Comparison of ENCODE assay signal across 8 mouse cellular contexts in genomic region chr13:23518295-23518603, GRCm38 (mm10). TPM values are rescaled to one million over a fixed set of nuclear protein-coding genes. Genes with fewer than 3 reads are reported as not detected.
A peak's percentile ranks its signal among the peaks of the same experiment; 100 is the strongest.
DNase-seq lines count a peak whose midpoint lies in the region; ATAC-seq and TF ChIP-seq lines count a peak whose summit lies in the region.

No protein-coding gene starts in this region.

- no peaks in the 10 kb centered on the region for H3K9me3 ChIP-seq in forebrain, embryonic 12.5 days
- H3K9me3 ChIP-seq in liver, embryonic 11.5 days (ENCODE audit: control insufficient read depth, low read length) = no peaks in the 10 kb centered on the region

- H3ac ChIP-seq in C2C12 (ENCODE audit: control insufficient read depth, insufficient read length, low read depth) = no peak overlapping the region

- no peaks in the 10 kb centered on the region for H3K79me3 ChIP-seq in C2C12 (ENCODE audit: low read depth)

- no peak for TF ChIP-seq CTCF in heart, adult 2 months (IDR thresholded peaks at IDR 0.05)
- no peak for TF ChIP-seq CTCF in C2C12 (IDR thresholded peaks at IDR 0.05; ENCODE audit: control insufficient read depth, insufficient read depth, insufficient read length)

- peak overlapping the region; percentile 53 for H3K4me3 ChIP-seq in heart, adult 2 months
- H3K4me3 ChIP-seq in C2C12 (ENCODE audit: insufficient read depth, poor library complexity, severe bottlenecking) = peak overlapping the region; percentile 33
- peak overlapping the region; percentile 40 for H3K4me3 ChIP-seq in forebrain, embryonic 12.5 days (replicated peaks)
- peak overlapping the region; percentile 59 for H3K4me3 ChIP-seq in liver, embryonic 11.5 days (ENCODE audit: low read depth, low read length)

- H3K27me3 ChIP-seq in heart, adult 2 months (ENCODE audit: control insufficient read depth, insufficient read depth, low read length) = no peaks in the 10 kb centered on the region
- no peaks in the 10 kb centered on the region for H3K27me3 ChIP-seq in C2C12 (ENCODE audit: control insufficient read depth, insufficient read depth, insufficient read length)
- no peaks in the 10 kb centered on the region for H3K27me3 ChIP-seq in forebrain, embryonic 12.5 days
- H3K27me3 ChIP-seq in liver, embryonic 11.5 days (replicated peaks; ENCODE audit: control insufficient read depth, insufficient read depth, low read length) = no peaks in the 10 kb centered on the region

- DNase-seq in heart, adult 2 months = no peak
- DNase-seq in heart, adult 11 months = no peak
- DNase-seq in liver, embryonic 11.5 days (ENCODE audit: low spot score) = no peak
- DNase-seq in testis, postnatal 10 days (ENCODE audit: low spot score) = no peak
- DNase-seq in MN1 (ENCODE audit: low spot score) = no peak

- no peaks in the 10 kb centered on the region; the same call in 1 of the 2 replicates for H3K4me1 ChIP-seq in heart, adult 2 months (ENCODE audit: control insufficient read depth, insufficient read depth, low read length)
- H3K4me1 ChIP-seq in forebrain, embryonic 12.5 days = peaks cover 4% of the 10 kb centered on the region; the same call in 1 of the 2 replicates
- peaks cover 16% of the 10 kb centered on the region for H3K4me1 ChIP-seq in liver, embryonic 11.5 days (replicated peaks; ENCODE audit: control insufficient read depth, insufficient read depth, low read length)

- H3K9ac ChIP-seq in heart, adult 2 months (ENCODE audit: low read depth, low read length) = peak overlapping the region; percentile 25; the same call in 1 of the 2 replicates
- H3K9ac ChIP-seq in forebrain, embryonic 12.5 days = no peak overlapping the region
- peak overlapping the region; percentile 57; the same call in 1 of the 2 replicates for H3K9ac ChIP-seq in liver, embryonic 11.5 days (ENCODE audit: low read depth, low read length)

- ATAC-seq in forebrain, embryonic 12.5 days (ENCODE audit: low FRiP score) = no peak
- no peak for ATAC-seq in liver, embryonic 11.5 days (replicated peaks; ENCODE audit: low FRiP score)
- no peak for ATAC-seq in CD4-positive, CD25-positive, alpha-beta regulatory T cell, adult 4 months

- intact Hi-C loops in heart, adult 2 months (cut with DNase I) = loop anchor here (5.0 kb wide), 1 partner anchor 151 kb away; the partner anchor contains the start of gene Zfp322a

- H3K79me2 ChIP-seq in heart, adult 2 months (replicated peaks; ENCODE audit: control insufficient read depth, insufficient read depth, low read length) = no peaks in the 10 kb centered on the region
- H3K79me2 ChIP-seq in C2C12 (ENCODE audit: control insufficient read depth, insufficient read depth) = no peaks in the 10 kb centered on the region

- H3K27ac ChIP-seq in heart, adult 2 months = no peak overlapping the region; the same call in 1 of the 2 replicates
- no peak overlapping the region for H3K27ac ChIP-seq in forebrain, embryonic 12.5 days
- no peak overlapping the region for H3K27ac ChIP-seq in liver, embryonic 11.5 days (ENCODE audit: low read depth, low read length)

- no peak for TF ChIP-seq EP300 in heart, adult 2 months (IDR thresholded peaks at IDR 0.05; ENCODE audit: insufficient read depth, low read depth, low read length)

- H3K36me3 ChIP-seq in heart, adult 2 months (ENCODE audit: control insufficient read depth, insufficient read depth, low read length) = no peaks in the 10 kb centered on the region
- no peaks in the 10 kb centered on the region for H3K36me3 ChIP-seq in C2C12 (ENCODE audit: control insufficient read depth, insufficient read depth)
- H3K36me3 ChIP-seq in forebrain, embryonic 12.5 days (replicated peaks) = no peaks in the 10 kb centered on the region
- no peaks in the 10 kb centered on the region for H3K36me3 ChIP-seq in liver, embryonic 11.5 days (ENCODE audit: control insufficient read depth, insufficient read depth, low read length)

- under 1% methylated on average over 6 of the region's 6 CpGs for WGBS in heart, adult 2 months
- 1% methylated on average over 6 of the region's 6 CpGs for WGBS in forebrain, embryonic 12.5 days
- under 1% methylated on average over 6 of the region's 6 CpGs for WGBS in liver, embryonic 11.5 days

- TF ChIP-seq POLR2A in heart, adult 2 months (IDR thresholded peaks at IDR 0.05; ENCODE audit: insufficient read depth, low read depth, low read length) = no peak

- H3K4me2 ChIP-seq in forebrain, embryonic 12.5 days = peak overlapping the region; percentile 55
- peak overlapping the region; percentile 92 for H3K4me2 ChIP-seq in liver, embryonic 11.5 days

TF ChIP-seq in C2C12, 6 proteins besides CTCF, POLR2A, EP300 and RAD21:
- TF ChIP-seq MYOG (IDR thresholded peaks at IDR 0.05; ENCODE audit: control insufficient read depth, extremely low read depth, insufficient read length) = no peak
- no peak for TF ChIP-seq CEBPB (IDR thresholded peaks at IDR 0.05; ENCODE audit: low read depth)
- TF ChIP-seq MAX (IDR thresholded peaks at IDR 0.05) = no peak
- no peak for TF ChIP-seq USF1 (IDR thresholded peaks at IDR 0.05; ENCODE audit: low read depth)
- no peak for TF ChIP-seq FOSL1 (IDR thresholded peaks at IDR 0.05; ENCODE audit: insufficient read depth, low read length, poor library complexity, severe bottlenecking)
- TF ChIP-seq MYOD1 (IDR thresholded peaks at IDR 0.05; ENCODE audit: control insufficient read depth, insufficient read length, low read depth) = no peak

RNA-seq across cellular contexts. Expression of gene Hist1h4h, which starts 12.6 kb away (rescaled TPM):
- 100 to 1,000 TPM; 212 to 239 TPM for total RNA-seq in heart, adult 2 months (2021)
- 53.1 and 61.9 TPM in 2 replicates for polyA plus RNA-seq in heart, adult 2 months (2012; rRNA removed)
- 6.9 TPM for polyA plus RNA-seq in C2C12 (2012; fragmentation: generic; extraction: Trizol)
- 7.2 and 8.7 TPM in 2 replicates for polyA plus RNA-seq in forebrain, embryonic 12.5 days (2016; fragmentation: Nextera tagmentation; extraction: Ambion mirVana)
- polyA plus RNA-seq in liver, embryonic 11.5 days (2014; fragmentation: Nextera tagmentation; extraction: Ambion mirVana) = 3.3 and 4.3 TPM in 2 replicates
- 10 to 100 TPM in 1 of 2 experiments, 1 to 10 TPM in 1; 9.5 to 10.8 TPM for polyA plus RNA-seq in CD4-positive, CD25-positive, alpha-beta regulatory T cell, adult 4 months (2017; shearing (Covaris generic))

RNA-seq across cellular contexts. Expression of gene Hist1h2af, which starts 15.5 kb away (rescaled TPM):
- 1 to 10 TPM; 4.4 to 9.8 TPM for total RNA-seq in heart, adult 2 months (2021)
- polyA plus RNA-seq in heart, adult 2 months (2012; rRNA removed) = 1.9 and 2.0 TPM in 2 replicates
- 98.1 TPM for polyA plus RNA-seq in C2C12 (2012; fragmentation: generic; extraction: Trizol)
- 9.3 and 10.7 TPM in 2 replicates for polyA plus RNA-seq in forebrain, embryonic 12.5 days (2016; fragmentation: Nextera tagmentation; extraction: Ambion mirVana)
- polyA plus RNA-seq in liver, embryonic 11.5 days (2014; fragmentation: Nextera tagmentation; extraction: Ambion mirVana) = 1.1 and 5.1 TPM in 2 replicates
- polyA plus RNA-seq in CD4-positive, CD25-positive, alpha-beta regulatory T cell, adult 4 months (2017; shearing (Covaris generic)) = 1 to 10 TPM in 1 of 2 experiments, not detected in 1; 2.7 TPM

RNA-seq across cellular contexts. Expression of gene Hist1h3g, which starts 17.0 kb away (rescaled TPM):
- total RNA-seq in heart, adult 2 months (2021) = 1 to 10 TPM in 1 of 2 experiments, under 1 TPM in 1; 0.94 to 2.1 TPM
- polyA plus RNA-seq in heart, adult 2 months (2012; rRNA removed) = 0.80 and 1.8 TPM in 2 replicates
- polyA plus RNA-seq in C2C12 (2012; fragmentation: generic; extraction: Trizol) = 5.5 TPM
- 7.2 and 8.3 TPM in 2 replicates for polyA plus RNA-seq in forebrain, embryonic 12.5 days (2016; fragmentation: Nextera tagmentation; extraction: Ambion mirVana)
- 5.2 TPM in 2 replicates for polyA plus RNA-seq in liver, embryonic 11.5 days (2014; fragmentation: Nextera tagmentation; extraction: Ambion mirVana)
- polyA plus RNA-seq in CD4-positive, CD25-positive, alpha-beta regulatory T cell, adult 4 months (2017; shearing (Covaris generic)) = not detected

RNA-seq across cellular contexts. Expression of gene Hist1h2bh, which starts 24.9 kb away (rescaled TPM):
- total RNA-seq in heart, adult 2 months (2021) = 1 to 10 TPM; 1.1 to 1.2 TPM
- 0.29 and 0.61 TPM in 2 replicates for polyA plus RNA-seq in heart, adult 2 months (2012; rRNA removed)
- polyA plus RNA-seq in C2C12 (2012; fragmentation: generic; extraction: Trizol) = 1.2 TPM
- polyA plus RNA-seq in forebrain, embryonic 12.5 days (2016; fragmentation: Nextera tagmentation; extraction: Ambion mirVana) = 0.87 and 0.95 TPM in 2 replicates
- 1.6 and 1.7 TPM in 2 replicates for polyA plus RNA-seq in liver, embryonic 11.5 days (2014; fragmentation: Nextera tagmentation; extraction: Ambion mirVana)
- under 1 TPM; 0.41 to 0.66 TPM for polyA plus RNA-seq in CD4-positive, CD25-positive, alpha-beta regulatory T cell, adult 4 months (2017; shearing (Covaris generic))

RNA-seq across cellular contexts. Expression of gene Hist1h3f, which starts 25.6 kb away (rescaled TPM):
- 1 to 10 TPM; 5.1 to 5.5 TPM for total RNA-seq in heart, adult 2 months (2021)
- polyA plus RNA-seq in heart, adult 2 months (2012; rRNA removed) = 0.94 and 1.1 TPM in 2 replicates
- polyA plus RNA-seq in C2C12 (2012; fragmentation: generic; extraction: Trizol) = 1.2 TPM
- 0.99 and 1.5 TPM in 2 replicates for polyA plus RNA-seq in forebrain, embryonic 12.5 days (2016; fragmentation: Nextera tagmentation; extraction: Ambion mirVana)
- polyA plus RNA-seq in liver, embryonic 11.5 days (2014; fragmentation: Nextera tagmentation; extraction: Ambion mirVana) = 0.42 and 0.62 TPM in 2 replicates
- not detected for polyA plus RNA-seq in CD4-positive, CD25-positive, alpha-beta regulatory T cell, adult 4 months (2017; shearing (Covaris generic))
